Mouse (Mus musculus) cerebellum, adult 8-10 months (tissue): Measurements from ENCODE around the gene Tob1.

Source experiments
- DNase-seq: peaks from one replicate; pipeline ENCODE4 v3.0.0; 2022

The Tob1 gene

GRCm38 (mm10) chr11:94211124-94211603 is at the start of gene Tob1:
Gene Tob1 (plus strand): TSS chr11:94211454.
- DNase-seq: peak; percentile 95

GRCm38 (mm10) chr11:94161867-94162581 is 49.2 kb upstream of the Tob1 start:
- DNase-seq: no peak

- DNase-seq: no peak
Observed at GRCm38 (mm10) chr11:94163005-94163767, 48.1 kb upstream of the Tob1 start.

- DNase-seq: no peak
Observed at GRCm38 (mm10) chr11:94165745-94166144, 45.5 kb upstream of the Tob1 start.

GRCm38 (mm10) chr11:94168238-94168637 is 43.0 kb upstream of the Tob1 start:
- DNase-seq: no peak

GRCm38 (mm10) chr11:94169596-94169995 is 41.7 kb upstream of the Tob1 start:
- DNase-seq: no peak

GRCm38 (mm10) chr11:94171691-94172090 is 39.6 kb upstream of the Tob1 start:
- no peak for DNase-seq

GRCm38 (mm10) chr11:94172186-94172585 is 39.1 kb upstream of the Tob1 start:
- DNase-seq: no peak

- DNase-seq: no peak
Observed at GRCm38 (mm10) chr11:94173726-94174146, 37.5 kb upstream of the Tob1 start.

- no peak for DNase-seq
Observed at GRCm38 (mm10) chr11:94175288-94175687, 36.0 kb upstream of the Tob1 start.

GRCm38 (mm10) chr11:94175694-94176093 is 35.6 kb upstream of the Tob1 start:
- no peak for DNase-seq

- no peak for DNase-seq
Observed at GRCm38 (mm10) chr11:94177841-94178585, 33.2 kb upstream of the Tob1 start.

GRCm38 (mm10) chr11:94179768-94180167 is 31.5 kb upstream of the Tob1 start:
- no peak for DNase-seq

- no peak for DNase-seq
Observed at GRCm38 (mm10) chr11:94180194-94180593, 31.1 kb upstream of the Tob1 start.

GRCm38 (mm10) chr11:94181694-94182093 is 29.6 kb upstream of the Tob1 start:
- no peak for DNase-seq

GRCm38 (mm10) chr11:94182711-94183110 is 28.5 kb upstream of the Tob1 start:
- DNase-seq: no peak

- no peak for DNase-seq
Observed at GRCm38 (mm10) chr11:94183120-94183519, 28.1 kb upstream of the Tob1 start.

- DNase-seq: no peak
Observed at GRCm38 (mm10) chr11:94183671-94184070, 27.6 kb upstream of the Tob1 start.

- DNase-seq: no peak
Observed at GRCm38 (mm10) chr11:94189579-94189978, 21.7 kb upstream of the Tob1 start.

- no peak for DNase-seq
Observed at GRCm38 (mm10) chr11:94190665-94191064, 20.6 kb upstream of the Tob1 start.

GRCm38 (mm10) chr11:94193109-94193508 is 18.1 kb upstream of the Tob1 start:
- no peak for DNase-seq

GRCm38 (mm10) chr11:94196311-94196710 is 14.9 kb upstream of the Tob1 start:
- no peak for DNase-seq

- no peak for DNase-seq
Observed at GRCm38 (mm10) chr11:94198405-94199146, 12.7 kb upstream of the Tob1 start.
